Mouse (Mus musculus) spleen, embryonic (tissue): ENCODE measurements around the gene Gm906.
"Not testable (repeated sequence)": the region's sequence is repeated elsewhere in the genome, so short reads cannot be mapped to it uniquely, and the experiment has no call there.

Source experiments
- CTCF ChIA-PET: fragments of 350-600 bp; sonication (Branson Sonifier 250); formaldehyde crosslinking; loops from one replicate; lab custom pipeline; 2022; lab: Charles Lee

Gene Gm906

GRCm38 (mm10) chr13:50250208-50250607 lies at the start of gene Gm906:
Gene Gm906, minus strand, starts transcription at chr13:50250308.
- CTCF ChIA-PET: not testable (repeated sequence)

- CTCF ChIA-PET: not testable (repeated sequence)
These were observed 33.2 kb upstream of the Gm906 start for GRCm38 (mm10) chr13:50283308-50283707.

GRCm38 (mm10) chr13:50236487-50236886 lies 13.6 kb downstream of the Gm906 start:
- CTCF ChIA-PET: no interaction called here

- CTCF ChIA-PET: not testable (repeated sequence)
These were observed 38.3 kb downstream of the Gm906 start for GRCm38 (mm10) chr13:50211842-50212241.

GRCm38 (mm10) chr13:50210191-50210590 lies 39.9 kb downstream of the Gm906 start:
- CTCF ChIA-PET: not testable (repeated sequence)

DNA sequence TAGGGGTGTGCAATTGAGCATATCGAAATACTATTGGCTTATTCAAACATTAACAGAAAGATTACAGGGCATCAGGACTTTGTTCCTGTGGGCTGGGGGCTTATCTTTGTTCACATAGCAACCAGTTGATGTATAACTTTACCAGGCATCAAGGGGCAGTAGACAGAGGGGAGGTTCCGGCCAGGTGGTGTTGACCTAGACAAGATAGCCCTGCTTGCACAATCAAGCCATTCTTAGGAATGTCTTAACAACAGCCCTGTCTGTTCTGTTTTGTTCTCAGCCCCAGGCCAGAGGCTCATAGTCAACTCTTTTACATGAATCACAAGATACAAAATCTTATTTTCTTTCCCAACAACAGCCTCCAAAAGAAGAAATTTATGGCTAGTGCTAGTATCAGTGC lies 40.5 kb downstream of the Gm906 start:
- CTCF ChIA-PET: not testable (repeated sequence)

GRCm38 (mm10) chr13:50207966-50208365 lies 42.1 kb downstream of the Gm906 start:
- CTCF ChIA-PET: no interaction called here

- CTCF ChIA-PET: not testable (repeated sequence)
These were observed 53.3 kb downstream of the Gm906 start for GRCm38 (mm10) chr13:50196831-50197230.
